Mouse (Mus musculus) cerebral cortex, adult 2 months (tissue): ENCODE data around the gene Calhm2.

Source experiments
- WGBS: fragments of 180-500 bp; shearing (Covaris S2); methylation state at CpG from one replicate; pipeline ENCODE4 v1.1.7; 2018; 5-methylcytosine and 5-hydroxymethylcytosine counted together

Calhm2 gene

GRCm38 (mm10) chr19:47151332-47152061, 13.4 kb upstream of the Calhm2 start:
- WGBS, result 27% methylated on average over 32 of the region's 32 CpGs

- WGBS, result 77% methylated on average over 4 of the region's 4 CpGs
These were observed 11.8 kb upstream of the Calhm2 start for GRCm38 (mm10) chr19:47149854-47150253.

GRCm38 (mm10) chr19:47148267-47148847, 10.3 kb upstream of the Calhm2 start:
- WGBS, result 79% methylated on average over 5 of the region's 5 CpGs

DNA sequence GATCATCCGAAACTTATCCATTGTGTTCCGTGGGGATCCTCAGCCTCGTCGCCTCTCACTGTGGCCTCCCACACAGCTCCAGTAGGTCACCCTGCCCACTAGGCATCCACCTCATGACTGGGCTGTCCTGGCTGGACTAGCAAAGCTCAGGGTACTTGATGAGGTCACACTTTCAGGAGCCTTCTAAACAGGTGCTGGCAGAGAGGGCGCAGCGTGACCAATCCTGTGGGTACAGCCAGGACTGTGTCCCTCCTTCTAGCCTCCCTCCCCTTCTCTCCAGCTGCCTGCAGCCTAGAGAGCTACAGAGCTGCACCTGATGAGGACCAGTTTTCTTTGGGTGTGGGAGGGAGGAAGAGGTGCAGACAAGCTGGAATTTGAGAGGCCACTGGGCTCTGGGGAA, 6.1 kb upstream of the Calhm2 start, which contains the start of gene Calhm1:
Gene Calhm1 (minus strand): TSS at position 101 of the 400 bp plus-strand sequence.
- 96% methylated on average over 6 of the region's 6 CpGs for WGBS

DNA sequence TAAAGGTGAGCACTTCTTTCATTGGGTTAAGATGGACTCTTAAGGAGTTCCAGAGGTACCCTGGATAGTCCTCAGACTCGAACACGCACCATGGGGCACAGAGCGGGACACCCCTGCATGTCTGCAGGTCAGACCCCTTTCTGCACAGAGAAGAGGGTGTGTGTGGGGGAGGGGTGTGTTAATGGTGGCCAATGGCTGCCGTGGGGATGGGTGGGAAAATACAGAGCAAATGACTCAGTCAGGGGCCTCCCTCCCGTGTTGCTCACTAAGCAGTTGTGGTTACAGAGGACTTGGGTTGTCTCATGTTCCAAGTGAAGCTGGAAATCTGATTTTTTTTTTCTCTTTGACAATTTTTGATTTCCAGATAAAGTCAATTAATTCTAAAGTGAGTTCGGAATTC, 4.3 kb upstream of the Calhm2 start:
- 85% methylated on average over 6 of the region's 6 CpGs for WGBS

- WGBS, result 32% methylated on average over 7 of the region's 7 CpGs
These were observed 1.5 kb upstream of the Calhm2 start for GRCm38 (mm10) chr19:47139611-47140010.

- 24% methylated on average over 6 of the region's 6 CpGs for WGBS
These were observed 978 bp downstream of the Calhm2 start for GRCm38 (mm10) chr19:47137051-47137581.

- 88% methylated on average over 5 of the region's 5 CpGs for WGBS
These were observed 1.9 kb downstream of the Calhm2 start for GRCm38 (mm10) chr19:47136170-47136569.

DNA sequence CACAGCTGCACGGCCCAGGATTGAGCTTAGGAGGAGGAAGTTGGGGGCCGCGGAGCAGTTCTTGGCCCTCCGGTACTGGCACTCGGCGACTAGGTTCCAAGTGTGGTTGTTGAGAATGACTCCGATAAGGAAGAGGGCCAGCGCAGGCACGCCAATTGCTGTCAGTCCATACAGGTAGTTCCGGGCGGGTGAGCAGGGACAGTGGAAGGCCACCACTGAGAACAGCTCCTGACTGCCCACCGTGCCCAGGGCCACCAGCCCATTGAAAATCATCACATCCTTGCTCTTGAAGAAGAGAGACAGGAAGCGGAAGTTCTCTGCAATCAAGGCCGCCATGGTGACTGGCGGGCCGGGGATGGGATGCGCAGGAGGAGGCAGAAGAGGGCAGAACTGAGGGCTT, 2.5 kb downstream of the Calhm2 start:
- WGBS, result 94% methylated on average over 17 of the region's 17 CpGs

DNA sequence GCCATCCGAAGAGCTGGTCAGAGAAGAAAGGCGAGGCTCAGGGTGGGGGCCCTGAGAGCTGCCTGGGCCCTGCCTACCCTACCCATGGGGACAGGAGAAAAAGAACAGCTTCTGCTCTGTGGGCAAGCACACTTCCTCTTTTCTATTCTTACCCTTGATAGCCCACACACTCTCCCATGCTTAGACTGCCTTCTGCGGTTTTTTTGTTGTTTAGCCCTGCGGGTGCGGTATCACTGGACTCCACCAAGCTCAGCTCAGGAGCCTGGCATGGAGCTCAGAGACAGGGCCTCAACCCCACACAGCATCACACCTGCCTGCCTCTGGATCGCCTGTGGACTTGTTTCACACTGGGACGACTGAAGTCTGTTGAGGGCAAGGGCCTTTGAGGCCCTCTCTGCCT, 4.9 kb downstream of the Calhm2 start:
- WGBS, result 64% methylated on average over 7 of the region's 7 CpGs

DNA sequence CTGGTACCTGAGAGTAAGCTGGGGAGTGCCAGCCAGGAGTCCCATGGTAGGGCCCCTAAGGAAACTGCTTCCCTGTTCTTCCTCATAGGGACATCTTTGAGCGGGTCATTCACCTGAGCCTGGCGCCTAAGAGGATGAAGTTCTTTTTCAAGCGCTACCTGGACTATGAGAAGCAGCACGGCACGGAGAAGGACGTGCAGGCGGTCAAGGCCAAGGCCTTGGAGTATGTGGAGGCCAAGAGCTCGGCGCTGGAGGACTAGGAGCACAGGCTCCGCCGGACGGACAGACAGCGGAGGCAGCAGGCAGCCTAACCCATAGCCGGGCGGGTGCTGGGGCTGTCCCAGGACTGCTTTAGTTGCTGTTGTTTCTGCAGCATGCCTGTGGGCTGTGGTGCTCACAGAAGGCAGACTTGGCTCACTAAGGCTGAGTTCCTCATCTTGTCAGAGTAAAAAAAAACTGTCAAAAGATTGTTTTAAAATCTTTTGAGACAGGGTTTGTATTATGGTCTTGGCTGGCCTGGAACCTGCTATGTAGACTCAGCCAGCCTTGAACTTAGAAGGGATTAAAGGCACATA, 7.5 kb downstream of the Calhm2 start:
- 87% methylated on average over 15 of the region's 15 CpGs for WGBS

GRCm38 (mm10) chr19:47128835-47129234, 9.3 kb downstream of the Calhm2 start:
- 63% methylated on average over 11 of the region's 11 CpGs for WGBS

DNA sequence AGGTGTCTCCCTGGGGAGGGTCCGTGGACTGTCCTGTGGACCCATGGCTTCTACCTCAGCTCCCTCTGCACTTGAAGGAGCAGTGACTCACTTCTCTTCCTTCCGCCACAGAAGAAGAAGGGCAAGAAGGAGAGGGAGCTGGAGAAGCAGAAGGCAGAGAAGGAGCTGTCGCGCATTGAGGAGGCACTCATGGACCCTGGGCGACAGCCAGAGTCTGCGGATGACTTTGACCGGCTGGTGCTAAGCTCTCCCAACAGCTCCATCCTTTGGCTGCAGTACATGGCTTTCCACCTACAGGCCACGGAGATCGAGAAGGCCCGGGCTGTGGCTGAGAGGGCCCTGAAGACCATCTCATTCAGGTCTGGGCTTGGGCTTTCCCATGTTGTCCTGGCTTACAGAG, 9.9 kb downstream of the Calhm2 start:
- 75% methylated on average over 10 of the region's 10 CpGs for WGBS

DNA sequence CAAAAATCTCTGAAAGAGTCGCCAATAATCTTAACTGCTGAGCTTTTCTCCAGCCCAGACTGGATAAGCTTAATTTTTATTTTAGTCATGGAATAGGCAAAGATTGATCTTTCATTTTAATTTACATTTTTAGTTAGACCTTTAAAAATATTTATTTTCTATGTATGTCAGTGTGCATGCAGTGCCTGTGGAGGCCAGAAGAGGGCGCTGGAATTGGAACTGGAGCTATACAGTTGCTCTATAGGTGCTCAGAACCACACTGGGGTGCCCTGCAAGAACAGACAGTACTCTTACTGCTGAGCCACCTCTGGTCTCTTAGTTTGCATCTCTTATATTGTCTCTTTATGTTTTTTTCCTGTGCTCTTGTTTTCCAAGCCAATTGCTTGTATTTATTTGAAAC, 15.3 kb downstream of the Calhm2 start:
- WGBS, result 33% methylated on average over 2 of the region's 2 CpGs

- 36% methylated on average over 4 of the region's 4 CpGs for WGBS
These were observed 17.0 kb downstream of the Calhm2 start for GRCm38 (mm10) chr19:47121054-47121453.

GRCm38 (mm10) chr19:47118634-47119033, 19.5 kb downstream of the Calhm2 start:
- WGBS, result 51% methylated on average over 2 of the region's 2 CpGs

DNA sequence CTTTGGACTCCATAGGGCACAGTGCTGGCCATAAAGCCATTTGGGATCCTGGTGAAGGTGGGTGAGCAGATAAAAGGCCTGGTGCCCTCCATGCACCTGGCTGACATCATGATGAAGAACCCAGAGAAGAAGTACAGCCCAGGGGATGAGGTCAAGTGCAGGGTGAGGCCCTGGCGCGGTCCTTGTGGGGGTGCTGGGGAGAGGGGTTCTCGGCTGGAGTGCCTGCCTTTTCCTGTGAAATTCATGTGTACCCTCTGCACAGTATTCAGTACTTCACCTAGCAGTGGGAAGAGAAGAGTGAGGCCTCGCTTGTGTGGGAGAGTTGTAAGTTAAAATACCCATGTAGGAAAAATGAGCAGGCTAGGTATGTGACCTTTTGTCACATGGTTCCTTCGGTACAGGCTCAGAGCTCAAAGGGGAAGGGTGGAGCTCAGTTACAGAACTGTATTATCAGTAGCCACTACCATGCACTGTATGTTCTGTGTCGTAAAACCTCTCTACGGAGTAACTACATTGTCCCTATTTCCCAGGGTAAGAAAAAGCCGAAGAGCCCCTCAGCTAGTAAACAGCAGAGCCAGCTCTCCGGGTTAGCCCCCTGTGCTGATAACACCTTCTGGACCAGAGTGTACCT, 33.3 kb downstream of the Calhm2 start:
- WGBS, result 97% methylated on average over 9 of the region's 9 CpGs

- WGBS, result 94% methylated on average over 5 of the region's 5 CpGs
These were observed 37.0 kb downstream of the Calhm2 start for GRCm38 (mm10) chr19:47101080-47101479.

GRCm38 (mm10) chr19:47090550-47091156, 47.4 kb downstream of the Calhm2 start, which contains the start of the genes Usmg5 and Pdcd11:
Gene Usmg5, minus strand, starts transcription at chr19:47090647.
Gene Pdcd11, plus strand, starts transcription at chr19:47090768.
- under 1% methylated on average over 56 of the region's 56 CpGs for WGBS

DNA sequence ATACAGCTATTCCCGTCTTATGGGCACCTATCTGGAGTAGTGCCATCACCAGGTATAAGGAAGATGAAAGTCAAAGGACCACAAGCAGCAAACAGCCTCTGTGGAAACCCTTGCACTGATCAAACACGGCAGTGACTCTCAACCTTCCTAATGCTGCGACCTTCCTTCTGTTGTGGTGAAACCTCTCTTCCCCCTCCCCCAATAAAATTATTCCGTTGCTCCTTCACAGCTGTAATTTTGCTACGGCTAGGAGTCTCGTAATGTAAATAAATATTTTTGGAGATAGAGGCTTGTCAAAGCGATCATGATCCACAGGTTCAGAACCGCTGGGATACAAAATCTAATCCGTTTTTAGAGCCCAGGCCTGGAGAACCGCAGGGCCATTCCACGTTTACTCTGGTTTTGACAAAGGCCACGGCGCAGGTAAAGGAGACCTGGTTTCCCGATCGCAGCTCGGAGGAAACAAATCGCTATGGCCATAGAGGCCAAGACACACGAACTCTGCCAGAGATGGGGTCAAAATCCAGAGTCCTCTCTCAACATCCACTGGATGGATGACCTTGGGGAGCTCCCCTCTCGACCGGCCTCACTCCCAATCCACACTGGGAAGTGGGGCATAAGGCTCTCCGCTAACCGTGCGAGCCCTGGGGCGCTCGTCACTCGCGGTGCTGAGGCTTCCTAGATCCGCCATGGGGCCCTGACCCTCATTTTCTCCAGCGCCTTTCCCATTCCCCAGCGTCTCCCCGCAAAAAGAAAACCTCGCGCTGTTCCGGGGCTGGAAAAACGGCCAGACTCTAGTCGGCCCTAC, 48.2 kb downstream of the Calhm2 start:
- WGBS, result under 1% methylated on average over 36 of the region's 36 CpGs

GRCm38 (mm10) chr19:47088226-47088625, 49.9 kb downstream of the Calhm2 start:
- 36% methylated on average over 3 of the region's 3 CpGs for WGBS
